11 mouse cellular contexts compared by ENCODE assay signal in the genomic region with DNA sequence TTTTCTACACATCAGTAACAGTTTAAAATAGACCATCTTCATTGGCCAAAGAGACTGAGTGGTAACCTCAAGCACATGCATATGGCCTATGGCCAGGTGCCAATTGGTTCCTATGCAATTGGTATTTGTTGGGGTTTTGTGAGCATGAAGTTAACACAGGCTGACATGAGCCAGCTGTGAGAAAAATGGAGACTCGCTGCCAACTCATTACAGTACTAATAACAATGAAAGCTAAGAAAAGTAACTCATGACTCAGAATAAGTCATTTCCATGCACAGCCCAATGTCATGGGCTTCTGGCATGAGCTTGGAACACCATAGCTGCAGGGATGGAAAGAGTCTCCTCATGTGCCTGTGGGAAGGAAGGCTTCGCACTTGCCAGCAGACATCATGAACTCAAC.
A peak's percentile ranks its signal among the peaks of the same experiment; 100 is the strongest.
DNase-seq lines count a peak whose midpoint lies in the region; ATAC-seq and TF ChIP-seq lines count a peak whose summit lies in the region.
"Had no signal": no experiment of that assay in that cellular context is flagged by ENCODE, and none has a peak within 500 bp of the region (broad histone marks: within the 10 kb centered on the region; RNA-seq: fewer than 3 reads in every experiment).

No protein-coding gene starts in this region.

- H3K27ac ChIP-seq in gastrocnemius, adult 2 months = no peak overlapping the region
- H3K27ac ChIP-seq in intestine, embryonic 16.5 days (ENCODE audit: low read length) = no peak overlapping the region; the same call in 1 of the 2 replicates
- H3K27ac ChIP-seq in midbrain, embryonic 10.5 days (replicated peaks) = no peak overlapping the region
- H3K27ac ChIP-seq: liver, embryonic 13.5 days had no signal

- H3K4me3 ChIP-seq in gastrocnemius, adult 2 months = no peak overlapping the region
- no peak overlapping the region for H3K4me3 ChIP-seq in intestine, embryonic 16.5 days (ENCODE audit: low read length)
- H3K4me3 ChIP-seq in midbrain, embryonic 10.5 days = no peak overlapping the region
- H3K4me3 ChIP-seq: liver, embryonic 13.5 days had no signal

- H3K36me3 ChIP-seq in intestine, embryonic 16.5 days (ENCODE audit: control insufficient read depth, insufficient read depth, low read length) = no peaks in the 10 kb centered on the region
- H3K36me3 ChIP-seq in midbrain, embryonic 10.5 days = no peaks in the 10 kb centered on the region
- H3K36me3 ChIP-seq: liver, embryonic 13.5 days had no signal

- no peaks in the 10 kb centered on the region; the same call in 1 of the 2 replicates for H3K4me1 ChIP-seq in intestine, embryonic 16.5 days (ENCODE audit: control insufficient read depth, insufficient read depth, low read length)
- peaks cover 26% of the 10 kb centered on the region for H3K4me1 ChIP-seq in midbrain, embryonic 10.5 days
- H3K4me1 ChIP-seq: liver, embryonic 13.5 days had no signal

- no peaks in the 10 kb centered on the region for H3K9me3 ChIP-seq in intestine, embryonic 16.5 days (ENCODE audit: control insufficient read depth, low read length)
- H3K9me3 ChIP-seq in midbrain, embryonic 10.5 days (replicated peaks) = 0 out of 2 replicates have a peak, but pooled peaks cover 3% of the 10 kb centered on the region
- H3K9me3 ChIP-seq: liver, embryonic 13.5 days had no signal

- no peaks in the 10 kb centered on the region for H3K27me3 ChIP-seq in intestine, embryonic 16.5 days (replicated peaks; ENCODE audit: control insufficient read depth, insufficient read depth, low read length)
- no peaks in the 10 kb centered on the region; the same call in 1 of the 2 replicates for H3K27me3 ChIP-seq in midbrain, embryonic 10.5 days (ENCODE audit: low read depth, poor library complexity, severe bottlenecking)
- H3K27me3 ChIP-seq: liver, embryonic 13.5 days had no signal

- peak; percentile 58 for ATAC-seq in intestine, embryonic 16.5 days
- ATAC-seq: inflammation-experienced regulatory T-cells, adult 6 months had no signal

- H3K4me2 ChIP-seq in intestine, embryonic 16.5 days (ENCODE audit: low read depth, low read length) = no peak overlapping the region
- H3K4me2 ChIP-seq: liver, embryonic 13.5 days had no signal

- no peak for TF ChIP-seq CTCF in gastrocnemius, adult 2 months (IDR thresholded peaks at IDR 0.05)

- DNase-seq in gastrocnemius, adult 2 months = peak; percentile 29
- no peak for DNase-seq in gastrocnemius, postnatal 4 days (ENCODE audit: low spot score in 2 of 2)
- DNase-seq in urinary bladder, postnatal 14 days (ENCODE audit: low spot score) = peak; percentile 20
- no peak for DNase-seq in urinary bladder, adult 18-20 months (ENCODE audit: low spot score in 2 of 2)
- no peak for DNase-seq in layer of hippocampus, adult 8-10 months (ENCODE audit: low spot score in 2 of 2)
- no peak for DNase-seq in midbrain, embryonic 10.5 days (ENCODE audit: low spot score)
- no peak for DNase-seq in kidney, adult 9 months
- DNase-seq: liver, embryonic 13.5 days; spleen, adult 18-20 months had no signal

- H3K9ac ChIP-seq in intestine, embryonic 16.5 days (ENCODE audit: low read depth, low read length) = no peak overlapping the region
- H3K9ac ChIP-seq: liver, embryonic 13.5 days had no signal

- intact Hi-C loops in gastrocnemius, adult 2 months (cut with DNase I) = no loop called here

- 60% methylated on average over 2 of the region's 2 CpGs for WGBS in intestine, embryonic 16.5 days
- WGBS in midbrain, embryonic 10.5 days = 89% methylated on average over 2 of the region's 2 CpGs

Comparison
In these comparisons a context has a peak if more than half of its experiments do, and no peak if none do; other contexts are left out.
1. DNase-seq: peak in gastrocnemius, adult 2 months (single experiment) and urinary bladder, postnatal 14 days (single experiment); none in gastrocnemius, postnatal 4 days (0 of 2), urinary bladder, adult 18-20 months (0 of 2), layer of hippocampus, adult 8-10 months (0 of 2), midbrain, embryonic 10.5 days (single experiment) and kidney, adult 9 months (single experiment).